Mouse (Mus musculus) adrenal gland, postnatal 14 days (tissue): ENCODE results near the gene Zfhx2. TPM values are rescaled to one million over a fixed set of nuclear protein-coding genes. Genes with fewer than 3 reads are reported as not detected.
A peak's percentile ranks its signal among the peaks of the same experiment; 100 is the strongest.

Source experiments
- DNase-seq: peaks from one replicate; pipeline ENCODE4 v3.0.0; 2021; ENCODE audit warnings: mixed read lengths
- long read RNA-seq, 2 experiments: library from polyadenylated mRNA; stranded (forward); transcript quantifications; one replicate each; pipeline ENCODE4 v2.0.0; 2021
- total RNA-seq: library from RNA; stranded (reverse); gene quantifications from 2 replicates; pipeline ENCODE4 v1.2.3, GENCODE M21; 2021

The Zfhx2 gene
- 7.3 and 9.8 TPM in 2 replicates for total RNA-seq
- long read RNA-seq, experiment 1, partial matches to known transcripts, result 0 of 1 reads
- long read RNA-seq, experiment 1, other reads (novel, unspliced or antisense), result 1 of 1 reads
- long read RNA-seq, experiment 2, partial matches to known transcripts, result 0 of 2 reads
- long read RNA-seq, experiment 2, other reads (novel, unspliced or antisense), result 2 of 2 reads

GRCm38 (mm10) chr14:55092011-55092577 is at the start of gene Zfhx2:
Zfhx2 (minus strand) TSS chr14:55092324.
- peak; percentile 95 for DNase-seq

GRCm38 (mm10) chr14:55139313-55139712 is 47.2 kb upstream of the Zfhx2 start:
- DNase-seq, result no peak

GRCm38 (mm10) chr14:55135676-55136075 is 43.6 kb upstream of the Zfhx2 start:
- DNase-seq, result no peak

- no peak for DNase-seq
Observed at GRCm38 (mm10) chr14:55126521-55126920, 34.4 kb upstream of the Zfhx2 start.

- no peak for DNase-seq
Observed at GRCm38 (mm10) chr14:55125711-55126110, 33.6 kb upstream of the Zfhx2 start.

GRCm38 (mm10) chr14:55122359-55122758 is 30.2 kb upstream of the Zfhx2 start:
- DNase-seq, result no peak

- peak; percentile 92 for DNase-seq
Observed at GRCm38 (mm10) chr14:55121947-55122346, 29.8 kb upstream of the Zfhx2 start.

GRCm38 (mm10) chr14:55119421-55120134 is 27.5 kb upstream of the Zfhx2 start:
- no peak for DNase-seq

GRCm38 (mm10) chr14:55118852-55119251 is 26.7 kb upstream of the Zfhx2 start:
- DNase-seq, result peak; percentile 61

- DNase-seq, result peak; percentile 33
Observed at GRCm38 (mm10) chr14:55116425-55117200, 24.5 kb upstream of the Zfhx2 start, which contains the start of gene Jph4. Jph4 (minus strand) TSS chr14:55116935.

GRCm38 (mm10) chr14:55115846-55116245 is 23.7 kb upstream of the Zfhx2 start:
- DNase-seq, result no peak

GRCm38 (mm10) chr14:55114759-55115701 is 22.9 kb upstream of the Zfhx2 start:
- DNase-seq, result peak; percentile 84

GRCm38 (mm10) chr14:55113975-55114645 is 22.0 kb upstream of the Zfhx2 start:
- peak; percentile 51 for DNase-seq

GRCm38 (mm10) chr14:55113351-55113974 is 21.3 kb upstream of the Zfhx2 start:
- DNase-seq, result no peak

GRCm38 (mm10) chr14:55111720-55112119 is 19.6 kb upstream of the Zfhx2 start:
- DNase-seq, result no peak

- DNase-seq, result no peak
Observed at GRCm38 (mm10) chr14:55110076-55110475, 18.0 kb upstream of the Zfhx2 start.

- DNase-seq, result no peak
Observed at GRCm38 (mm10) chr14:55109048-55109873, 17.1 kb upstream of the Zfhx2 start.

GRCm38 (mm10) chr14:55108202-55108870 is 16.2 kb upstream of the Zfhx2 start:
- no peak for DNase-seq

GRCm38 (mm10) chr14:55106990-55107389 is 14.9 kb upstream of the Zfhx2 start:
- DNase-seq, result no peak
